Mouse (Mus musculus) lung, adult 2 months (tissue): ENCODE results near the gene Ppp4r4.

Experiments
- CTCF ChIP-seq: fragments of 200-500 bp; IDR thresholded peaks from 2 replicates; pipeline ENCODE4 v1.5.1; 2011; ENCODE audit warnings: mild to moderate bottlenecking, low read length, control low read depth; ENCODE audit not compliant: insufficient read depth
- POLR2A ChIP-seq: fragments of 200-500 bp; IDR thresholded peaks from 2 replicates; pipeline ENCODE4 v1.6.1; 2011; ENCODE audit warnings: low read depth, mild to moderate bottlenecking, control low read depth, low read length, borderline replicate concordance; ENCODE audit errors: extremely low read depth

- no peak for TF ChIP-seq CTCF
- TF ChIP-seq POLR2A = no peak
Observed at GRCm38 (mm10) chr12:103556856-103557255, 24.8 kb downstream of the Ppp4r4 start.
